Mouse (Mus musculus) thymus, postnatal 10 days (tissue): ENCODE data around the gene Spint3.
A peak's percentile ranks its signal among the peaks of the same experiment; 100 is the strongest.

Source experiments
- DNase-seq, 2 experiments: peaks; one replicate each; pipeline ENCODE4 v3.0.0; 2021; ENCODE audit warnings: low spot score in 2 of 2

Gene Spint3

GRCm38 (mm10) chr2:164550895-164551269 lies 22.4 kb downstream of the Spint3 start:
- DNase-seq: no peak

GRCm38 (mm10) chr2:164549963-164550894 lies 23.0 kb downstream of the Spint3 start:
- no peak for DNase-seq

- DNase-seq: no peak
Measured at GRCm38 (mm10) chr2:164549338-164549737, 23.9 kb downstream of the Spint3 start.

DNA sequence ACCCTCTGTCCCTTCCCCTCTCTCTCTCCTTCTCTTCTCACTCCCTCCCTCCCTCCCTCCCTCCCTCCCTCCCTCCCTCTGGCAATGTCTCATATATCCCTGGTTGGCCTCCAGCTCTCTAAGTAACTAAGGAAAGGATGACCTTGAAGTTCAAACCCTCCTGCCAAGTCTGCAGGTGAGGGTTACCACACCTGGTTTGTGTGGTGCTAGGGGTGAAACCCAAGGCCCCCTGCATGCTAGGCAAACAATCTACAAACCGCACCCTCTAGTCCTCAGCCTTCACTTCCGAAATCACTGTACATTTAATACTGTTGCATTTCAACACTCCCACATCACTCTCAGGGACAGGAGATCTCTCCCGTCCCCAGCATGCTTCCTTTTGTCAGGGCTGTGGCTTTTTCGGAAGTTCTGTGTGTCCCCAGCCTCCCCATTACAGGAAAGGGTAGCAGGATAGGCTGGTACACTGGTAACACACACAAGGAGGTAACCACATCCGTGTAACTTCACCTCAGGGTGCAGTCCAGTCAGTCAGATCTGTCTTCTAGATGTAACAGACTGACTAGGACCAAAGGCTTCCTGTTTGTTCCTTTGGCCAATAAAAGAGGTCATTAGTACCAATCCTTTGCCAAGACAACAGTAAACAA lies 28.7 kb downstream of the Spint3 start:
- DNase-seq: no peak

DNA sequence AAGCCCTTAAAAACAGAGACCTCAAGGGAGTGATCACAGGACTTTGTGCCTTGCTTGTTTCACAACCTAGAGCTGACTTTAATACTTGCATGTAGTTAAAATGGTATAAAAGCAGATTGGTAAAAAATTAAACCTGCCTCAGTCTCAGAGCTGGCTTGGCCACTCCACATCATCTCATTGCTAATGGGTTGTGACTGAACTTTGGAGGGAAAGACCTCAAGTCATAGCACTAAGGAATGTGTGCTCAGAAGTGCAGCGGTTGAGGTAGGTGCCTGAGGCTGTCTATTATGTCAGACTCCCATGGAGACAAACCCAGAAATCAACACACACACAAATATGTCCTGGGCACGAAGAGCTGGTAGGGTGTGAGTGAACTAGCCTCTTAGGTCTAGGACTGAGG lies 29.5 kb downstream of the Spint3 start:
- no peak for DNase-seq

DNA sequence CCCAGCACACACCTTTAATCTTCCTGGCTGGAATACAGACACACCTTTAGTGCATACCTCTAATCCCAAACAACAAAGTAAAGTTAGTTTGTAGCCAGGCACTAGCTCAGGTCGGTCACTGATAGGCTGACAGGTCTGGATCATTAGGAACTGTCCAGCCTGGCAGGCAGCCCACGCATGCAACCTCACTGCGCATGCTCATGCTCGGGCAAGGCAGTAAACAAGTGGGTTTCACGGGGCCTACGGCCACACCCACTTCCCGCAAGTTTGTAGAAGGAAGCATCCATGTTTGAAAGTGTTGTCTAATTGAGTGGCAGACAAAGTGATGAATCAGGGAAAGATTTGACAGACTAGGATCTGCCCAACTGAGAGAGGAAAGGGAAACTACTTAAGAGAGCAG lies 30.7 kb downstream of the Spint3 start:
- DNase-seq: no peak

- no peak for DNase-seq
Measured at GRCm38 (mm10) chr2:164542132-164542531, 31.1 kb downstream of the Spint3 start.

- no peak for DNase-seq
Measured at GRCm38 (mm10) chr2:164540652-164541427, 32.4 kb downstream of the Spint3 start.

GRCm38 (mm10) chr2:164537003-164537402 lies 36.3 kb downstream of the Spint3 start:
- no peak for DNase-seq

DNA sequence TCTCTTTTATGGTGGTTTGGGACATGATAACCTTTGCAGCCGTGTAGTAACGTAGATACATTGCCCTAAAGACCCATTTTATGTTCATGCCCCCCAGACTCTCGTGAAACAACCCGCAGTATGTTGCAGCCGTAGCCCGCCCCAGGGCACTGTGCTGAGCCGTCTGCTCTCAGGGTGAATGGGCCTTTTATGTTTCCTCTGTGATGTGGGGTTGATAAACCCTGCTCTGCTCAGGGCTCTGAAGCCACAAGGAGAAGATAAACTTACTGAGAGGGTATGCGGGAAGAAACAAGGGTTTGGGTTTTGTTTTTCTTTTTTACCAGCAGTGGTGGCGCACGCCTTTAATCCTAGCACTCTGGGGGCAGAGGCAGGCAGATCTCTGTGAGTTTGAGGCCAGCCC lies 38.9 kb downstream of the Spint3 start:
- peak in 1 of 2 experiments; percentile 14 for DNase-seq

- peak; percentile 36 to 72 for DNase-seq
Measured at GRCm38 (mm10) chr2:164531169-164531568, 42.1 kb downstream of the Spint3 start.

DNA sequence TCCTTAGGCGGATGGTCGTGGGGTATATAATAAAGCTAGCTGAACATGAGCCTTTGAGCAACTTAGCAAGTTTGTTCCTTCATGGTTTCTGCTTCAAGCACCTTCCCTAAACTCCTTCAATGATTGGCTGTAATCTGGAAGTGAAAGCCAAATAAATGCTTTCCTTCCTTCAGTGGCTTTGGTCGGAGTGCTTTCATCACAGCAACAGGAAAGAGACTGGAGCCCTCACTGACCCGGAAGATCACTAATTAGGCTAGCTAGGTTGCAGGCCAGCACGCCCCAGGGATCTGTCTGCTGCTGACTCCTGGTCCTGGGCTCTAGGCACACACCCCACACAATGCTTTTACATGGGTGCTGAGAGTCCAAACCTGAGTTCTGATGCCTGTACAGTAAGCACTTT lies 44.7 kb downstream of the Spint3 start:
- no peak for DNase-seq

- no peak for DNase-seq
Measured at GRCm38 (mm10) chr2:164523301-164523773, 49.9 kb downstream of the Spint3 start.

DNA sequence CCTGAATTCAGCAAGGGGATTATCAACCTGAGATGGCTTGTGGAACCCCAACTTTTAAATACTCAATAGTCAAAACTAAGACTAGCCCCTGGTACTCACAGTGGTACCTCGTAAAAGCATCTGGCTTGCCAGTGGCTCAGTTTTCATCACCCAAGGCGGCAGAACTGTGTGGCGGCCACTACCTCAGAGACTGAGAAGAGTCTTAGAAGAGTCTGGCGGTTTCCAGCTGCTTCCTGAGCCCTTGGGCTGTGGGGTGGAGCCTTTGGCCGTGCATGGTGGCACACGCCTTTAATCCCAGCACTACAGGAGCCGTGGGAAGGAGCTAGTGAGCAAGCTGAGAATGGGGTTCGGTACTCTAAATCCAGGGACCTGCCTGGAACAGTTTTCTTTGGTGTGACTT lies 51.0 kb downstream of the Spint3 start:
- DNase-seq: no peak

- DNase-seq: peak; percentile 19 to 42
Measured at GRCm38 (mm10) chr2:164521841-164522240, 51.4 kb downstream of the Spint3 start.

DNA sequence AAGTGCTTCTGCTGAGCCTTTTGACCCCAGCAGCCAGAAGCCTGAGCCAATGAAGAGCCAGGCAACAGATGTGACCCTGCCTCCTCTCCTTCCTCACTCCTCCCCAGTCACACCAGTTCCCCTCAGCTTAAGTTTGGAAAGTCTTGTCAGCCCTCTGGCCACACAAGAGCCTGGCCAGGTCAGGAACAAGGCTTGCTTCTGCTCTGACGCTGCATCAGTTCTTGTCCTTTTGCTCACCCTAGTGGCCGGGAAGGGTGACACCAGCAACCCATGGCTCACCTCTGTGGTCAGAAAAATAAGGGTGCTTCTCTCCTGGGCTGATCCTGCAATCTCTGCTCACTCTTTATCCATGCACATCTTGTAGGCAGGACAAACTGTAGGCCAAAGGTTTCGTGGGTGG lies 52.5 kb downstream of the Spint3 start:
- peak in 1 of 2 experiments; percentile 39 for DNase-seq
